Mouse (Mus musculus): ENCODE results near the gene Cpn2. TPM values are rescaled to one million over a fixed set of nuclear protein-coding genes. Genes with fewer than 3 reads are reported as not detected.

Cpn2 gene
- polyA plus RNA-seq (2017; shearing (Covaris generic)), result not detected

GRCm38 (mm10) chr16:30267359-30267758 lies at the start of gene Cpn2:
TSS of gene Cpn2 (minus strand) at chr16:30267499.

GRCm38 (mm10) chr16:30310647-30311046 lies 43.3 kb upstream of the Cpn2 start, which contains the start of gene Gp5:
TSS of gene Gp5 (minus strand) at chr16:30310779.

DNA sequence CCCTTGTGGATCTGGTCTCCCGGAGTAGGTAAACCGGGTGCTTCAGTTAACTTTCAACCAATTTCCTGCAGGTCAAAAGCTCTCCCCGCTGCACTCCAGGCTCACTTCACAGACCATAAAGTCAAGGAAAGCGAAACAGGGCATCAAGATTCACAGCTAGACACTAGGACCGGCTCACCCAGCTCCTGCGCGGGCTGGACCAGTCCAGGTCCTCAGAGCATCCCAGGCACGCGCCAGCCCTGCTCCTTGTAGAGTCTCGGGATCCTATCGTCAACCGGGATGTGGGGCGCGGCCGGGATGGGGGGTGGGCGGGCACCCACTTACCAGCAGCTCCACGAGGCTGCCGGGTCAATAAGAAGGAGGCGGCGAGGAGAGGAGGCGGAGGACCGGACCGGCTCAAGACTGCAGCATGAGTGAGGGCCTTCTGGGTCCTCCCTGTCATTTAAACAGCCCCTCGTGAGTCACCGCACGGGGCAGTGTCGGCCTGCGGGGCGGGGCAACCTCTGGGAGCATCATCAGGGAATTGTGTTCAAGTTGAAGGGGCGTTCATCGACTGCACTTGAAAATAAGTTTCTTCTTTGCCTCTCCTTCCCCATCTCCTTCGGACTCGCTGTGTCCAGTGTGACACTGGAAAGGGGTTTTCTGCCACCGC lies 15.7 kb upstream of the Cpn2 start, which contains the start of gene Lrrc15:
Gene Lrrc15, minus strand, starts transcription at position 413 of the 652 bp plus-strand sequence.

Other genes with a start within 250 kb of the Cpn2 start
- gene Hes1, start 203.1 kb downstream of the Cpn2 start, polyA plus RNA-seq (2017; shearing (Covaris generic)), result not detected
- gene Lrrc15, start 15.8 kb upstream of the Cpn2 start, polyA plus RNA-seq (2017; shearing (Covaris generic)), result not detected
- not detected for gene Gp5, start 43.3 kb upstream of the Cpn2 start, polyA plus RNA-seq (2017; shearing (Covaris generic))
- 5.2 TPM for gene Atp13a3, start 138.5 kb upstream of the Cpn2 start, polyA plus RNA-seq (2017; shearing (Covaris generic))